Mouse (Mus musculus) 3134 (cell line): ENCODE measurements at regions not wholly inside any gene's neighbourhood (a gene's known extent, or its start where the extent isn't known, plus 50 kb on each side); places are given as distances from the start of the nearest gene placed in this dataset.

Experiments used
- DNase-seq: peaks from one replicate; pipeline ENCODE4 v3.0.0-alpha.2; 2011; ENCODE audit warnings: low spot score; ENCODE audit not compliant: insufficient read length; ENCODE audit errors: extremely low read depth

DNA sequence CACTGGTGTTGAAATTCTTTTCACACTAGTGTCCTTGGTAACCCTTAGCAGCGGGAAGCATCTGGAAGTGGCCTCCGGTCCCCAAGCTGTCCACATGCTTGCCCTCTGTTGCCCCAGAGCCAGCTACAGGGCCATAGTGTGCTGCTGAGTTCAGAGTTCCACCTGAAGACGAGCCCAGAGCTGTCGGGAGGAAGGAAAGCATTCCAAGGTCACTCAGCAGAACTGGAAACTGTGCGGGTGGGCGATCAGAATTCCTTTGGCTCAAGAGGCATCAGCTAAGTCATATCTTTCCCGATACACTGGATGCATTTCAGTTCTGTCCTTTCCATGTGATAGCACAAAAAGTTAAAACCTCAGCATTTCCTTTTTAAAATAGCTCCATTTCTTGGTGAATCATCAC is 170.6 kb upstream of the Gm10306 start:
- no peak for DNase-seq

DNA sequence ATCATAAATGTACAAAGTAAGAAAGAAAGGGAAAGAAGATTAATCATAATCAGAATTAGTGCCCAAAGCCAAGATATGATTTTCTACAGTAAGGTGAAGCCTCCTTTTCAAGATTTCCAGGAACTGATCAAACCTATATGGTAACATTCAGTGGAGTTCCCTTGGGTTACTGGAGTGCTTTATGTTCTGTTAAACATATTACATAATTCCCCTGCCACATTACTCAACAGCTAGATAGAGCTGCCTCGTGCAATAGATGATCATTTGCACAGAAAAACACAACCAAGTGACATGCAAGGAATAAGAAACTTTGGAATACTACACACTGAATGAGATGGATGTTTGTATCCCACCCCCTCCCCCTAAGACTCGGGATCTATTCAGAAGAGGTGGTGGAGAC is 168.0 kb upstream of the Gm10306 start:
- no peak for DNase-seq

DNA sequence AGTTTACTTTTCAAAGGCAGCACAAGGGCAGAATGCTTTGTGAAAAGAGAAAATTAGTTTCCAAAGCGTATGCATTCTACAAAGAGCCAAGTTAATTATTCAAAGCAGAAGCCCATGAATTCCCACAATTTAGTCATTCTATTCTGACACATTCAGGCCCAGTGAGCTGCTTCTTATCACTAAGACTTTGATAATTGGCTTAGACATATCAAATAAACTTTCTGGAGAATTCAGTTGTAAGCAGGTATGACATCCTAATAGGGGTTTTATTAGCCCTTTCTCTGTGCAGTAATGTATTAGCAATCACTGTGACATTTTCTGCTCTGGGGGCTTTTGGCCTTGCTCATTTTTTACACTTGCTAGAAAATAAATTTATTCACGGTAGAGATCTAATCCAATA is 161.9 kb upstream of the Gm10306 start:
- no peak for DNase-seq

DNA sequence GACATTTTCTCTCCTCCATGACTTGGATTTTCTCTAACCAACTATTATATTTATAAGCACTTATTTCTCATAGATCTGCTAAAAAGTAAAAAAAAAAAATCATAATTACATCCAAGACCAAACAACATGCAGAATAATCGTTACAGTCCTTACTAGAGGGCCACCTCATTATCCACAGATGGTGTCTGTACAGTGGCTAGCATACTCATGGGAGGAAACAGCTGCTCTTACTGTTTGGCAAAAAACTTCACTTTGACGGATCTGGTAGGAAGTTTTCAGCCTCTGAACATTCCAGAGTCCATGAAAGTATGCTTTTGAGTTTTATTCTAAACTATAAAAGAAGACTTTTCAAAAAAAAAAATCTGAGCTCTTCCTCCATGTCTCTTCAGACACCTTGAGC is 159.1 kb upstream of the Gm10306 start:
- no peak for DNase-seq

DNA sequence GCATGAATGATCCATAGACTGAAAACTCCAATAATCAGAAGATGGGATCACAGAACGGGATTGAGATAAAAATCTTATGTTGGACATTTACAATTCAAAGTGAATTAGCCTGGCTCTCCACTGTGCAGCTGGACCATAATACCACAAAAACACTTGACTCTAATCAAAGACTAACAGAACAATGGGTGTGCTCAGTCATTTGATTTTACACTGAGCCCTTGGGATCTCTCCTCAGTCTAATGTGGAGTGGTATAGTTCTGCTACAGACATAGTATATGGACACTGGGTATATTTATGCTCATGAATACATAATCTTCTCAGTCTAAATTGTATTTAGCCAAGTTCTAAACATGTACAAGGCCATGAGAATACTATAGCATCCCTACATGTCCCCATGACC is 149.4 kb upstream of the Gm10306 start:
- no peak for DNase-seq

DNA sequence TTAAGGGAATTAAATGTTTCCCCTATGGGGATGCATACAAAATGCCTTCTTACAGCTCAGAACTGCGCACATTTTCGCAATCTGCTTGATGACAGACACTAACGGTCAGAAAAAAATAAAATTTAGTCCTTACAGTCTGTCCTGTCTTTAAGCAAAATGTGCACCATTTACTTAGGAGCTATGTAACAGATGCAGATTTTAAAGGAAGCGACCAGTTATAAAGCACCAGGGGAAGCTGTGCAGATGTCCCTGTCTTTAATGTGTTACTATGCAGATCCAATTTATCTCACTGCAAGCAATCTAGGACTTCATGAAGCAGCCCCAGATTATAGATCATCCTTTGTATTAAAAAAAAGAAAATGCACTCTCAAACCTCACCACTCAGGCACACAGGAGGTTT is 148.8 kb upstream of the Gm10306 start:
- DNase-seq: no peak

DNA sequence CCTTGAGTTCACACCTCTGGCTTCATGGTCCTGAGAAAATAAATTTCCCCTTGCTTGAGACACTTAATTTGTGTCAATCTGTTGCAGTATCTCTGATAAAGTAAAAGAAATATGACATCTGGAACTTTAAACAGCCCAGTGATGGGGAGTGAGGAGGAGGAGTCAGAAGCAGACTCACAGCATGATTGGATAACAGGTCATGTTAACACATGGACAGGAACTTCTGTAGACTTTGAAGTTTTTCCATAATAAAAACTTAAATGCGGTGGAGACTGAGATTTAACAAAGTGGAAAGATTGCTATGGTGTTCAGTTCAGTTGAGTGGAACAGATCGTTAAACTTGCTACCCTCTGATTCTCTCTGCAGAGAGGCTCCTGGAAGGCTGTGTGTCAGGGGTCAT is 143.7 kb upstream of the Gm10306 start:
- no peak for DNase-seq

DNA sequence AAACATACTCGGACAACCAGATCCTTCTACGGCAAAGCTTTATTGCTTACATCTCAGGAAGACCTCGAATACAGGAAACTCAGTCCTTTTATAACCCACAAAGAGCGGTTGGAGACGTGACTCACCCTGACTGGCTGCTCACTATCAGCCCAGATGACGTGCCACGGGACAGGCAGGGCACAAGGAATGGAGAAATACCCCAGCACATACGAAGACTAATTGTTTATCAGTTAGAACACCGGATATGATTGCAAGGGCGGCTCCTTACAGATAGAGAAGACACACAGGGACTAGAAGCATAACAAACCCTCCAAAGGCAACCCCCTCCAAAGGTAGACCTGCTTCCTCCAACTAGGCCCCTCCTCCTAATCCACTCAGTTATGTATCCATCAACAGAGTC is 130.8 kb upstream of the Gm10306 start:
- DNase-seq: peak; percentile 18

DNA sequence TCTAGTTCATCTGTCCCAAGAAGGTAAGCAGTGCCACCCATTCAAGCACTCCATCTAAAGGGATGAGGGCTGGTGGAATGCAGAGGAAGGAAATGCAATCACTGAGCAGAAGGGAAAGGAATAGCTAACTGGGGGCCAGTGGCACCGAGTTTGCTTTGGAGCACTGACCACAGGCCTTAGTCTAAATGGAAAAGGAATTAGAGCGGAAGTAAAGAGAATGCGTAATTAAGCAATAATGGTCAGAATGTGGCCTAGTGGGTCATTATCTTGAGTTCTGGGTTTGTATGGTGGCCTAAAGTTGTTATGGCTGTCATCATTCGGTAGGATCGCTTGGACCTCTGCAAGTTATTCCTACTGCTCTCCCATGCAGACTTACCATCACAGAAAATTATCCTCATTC is 128.8 kb upstream of the Gm10306 start:
- DNase-seq: no peak

DNA sequence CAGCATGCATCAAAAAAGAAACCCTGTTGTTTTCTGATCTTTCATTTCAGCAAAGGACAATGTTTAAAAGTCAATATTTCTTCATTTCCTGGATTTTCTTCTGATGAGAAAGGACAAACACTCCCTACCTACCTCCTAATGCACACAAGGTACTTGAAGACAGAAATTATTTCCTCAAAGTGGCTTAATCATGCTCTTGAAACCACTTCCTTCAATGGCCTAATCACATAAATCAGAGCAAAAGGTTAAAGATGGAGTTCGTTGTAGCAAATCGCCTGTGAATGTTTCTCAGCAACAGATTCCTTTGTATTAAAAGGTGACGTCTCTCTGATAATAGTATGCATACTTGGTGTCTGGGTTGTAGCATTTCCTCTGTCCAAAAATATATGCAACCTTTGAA is 124.3 kb upstream of the Gm10306 start:
- no peak for DNase-seq

DNA sequence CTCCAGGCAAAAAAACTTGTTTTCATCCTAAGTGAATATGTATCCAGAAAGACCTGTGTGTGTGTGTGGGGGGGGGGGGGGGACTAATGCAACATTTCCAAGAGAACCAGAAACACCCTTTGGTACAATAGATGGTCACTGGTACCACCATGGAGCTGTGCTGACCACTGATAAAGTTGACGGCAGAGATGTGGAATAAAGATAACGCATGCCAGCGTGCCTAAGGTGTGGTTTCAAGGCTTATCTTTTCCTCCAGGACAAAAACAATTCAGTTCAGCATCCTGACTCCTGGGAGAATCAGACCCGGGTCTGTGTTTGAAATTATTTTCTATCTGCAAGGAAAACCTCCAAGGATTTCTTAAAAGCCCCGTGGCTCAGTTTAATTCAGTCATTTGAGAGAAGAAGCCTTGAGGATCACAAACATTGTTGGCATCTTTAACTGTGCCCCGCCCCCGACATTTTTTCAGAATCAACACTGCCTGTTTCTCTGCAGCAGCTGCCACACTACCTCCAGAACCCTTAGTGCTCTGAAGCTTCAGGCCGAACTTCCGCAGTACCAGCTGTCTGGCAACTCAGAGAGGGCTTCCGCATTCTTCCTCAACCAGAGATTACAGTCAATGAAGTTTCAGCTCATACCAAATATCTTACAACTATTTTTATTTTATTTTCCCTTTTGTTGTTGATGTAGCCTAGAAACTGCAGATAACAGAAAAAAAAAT is 118.5 kb upstream of the Gm10306 start:
- no peak for DNase-seq

DNA sequence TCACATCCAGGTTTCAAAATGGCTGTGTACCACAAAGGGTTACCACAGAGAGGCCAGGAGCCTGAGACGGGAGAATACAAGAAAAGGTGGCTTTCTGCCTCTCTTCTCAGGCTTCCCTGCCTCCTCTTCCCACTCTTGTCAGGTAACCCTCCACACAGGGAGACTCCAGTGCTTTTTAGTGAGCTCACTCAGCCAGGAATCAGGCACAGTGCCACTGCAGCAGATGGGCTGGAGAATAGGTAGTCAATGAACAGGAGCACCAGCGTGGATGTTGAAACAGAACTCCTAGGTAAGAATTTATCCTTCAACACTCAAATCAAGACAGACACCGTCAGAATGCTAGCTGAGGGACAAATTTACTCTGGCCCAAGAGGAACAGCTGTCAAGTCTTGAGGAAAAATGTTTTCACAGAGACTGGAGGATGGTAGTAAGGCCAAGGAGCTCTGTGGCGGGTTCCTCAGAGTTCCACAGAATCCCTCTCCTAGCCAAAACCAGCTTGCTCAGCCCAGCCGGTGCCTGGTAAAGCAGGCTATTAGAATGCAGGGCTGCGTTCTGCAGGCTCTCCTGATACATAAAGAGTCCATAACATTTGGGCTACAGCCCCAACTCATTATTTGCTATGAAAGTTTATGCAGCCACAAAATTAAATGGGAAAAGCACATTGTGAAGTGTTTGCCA is 117.0 kb upstream of the Gm10306 start:
- DNase-seq: no peak

DNA sequence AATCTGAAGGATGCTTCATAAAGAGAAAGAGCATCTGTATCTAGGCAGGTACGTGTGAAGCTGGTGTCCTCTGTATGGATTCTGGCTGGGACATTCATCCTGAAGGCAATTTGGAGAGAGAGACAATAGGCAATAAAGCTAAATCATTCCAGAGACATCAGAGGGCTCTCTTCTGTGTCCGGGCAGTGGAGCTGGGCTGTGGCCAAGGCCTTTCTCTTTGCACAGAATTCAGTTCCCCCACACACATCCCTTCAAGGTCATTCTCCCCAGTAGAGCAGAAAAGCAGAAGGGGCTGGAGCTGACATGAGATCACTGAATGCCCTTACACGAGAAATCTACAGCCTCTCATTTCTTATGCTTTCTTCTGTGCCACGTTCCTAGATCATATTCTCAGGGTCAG is 109.7 kb upstream of the Gm10306 start:
- DNase-seq: no peak
